Mouse (Mus musculus) midbrain, embryonic 16.5 days (tissue): ENCODE measurements around the gene Npff. TPM values are rescaled to one million over a fixed set of nuclear protein-coding genes. Genes with fewer than 3 reads are reported as not detected.

Experiments
- ATAC-seq: fragments of 200-750 bp; cut with Nextera tagmentation; 2 replicates; pipeline ENCODE4 v1.8.0; 2017; ENCODE audit warnings: moderate TSS enrichment
- H3K27ac ChIP-seq: fragments of 300-500 bp; sonication (generic); 2 replicates; pipeline ENCODE4 v1.5.1; 2014; ENCODE audit warnings: mild to moderate bottlenecking, low read length, mixed read lengths
- H3K27me3 ChIP-seq: fragments of 300-500 bp; sonication (generic); 2 replicates; pipeline ENCODE4 v1.6.1; 2014; ENCODE audit warnings: low read depth, low read length, mixed read lengths; ENCODE audit not compliant: control insufficient read depth, insufficient read depth
- H3K36me3 ChIP-seq: fragments of 300-500 bp; sonication (generic); 2 replicates; pipeline ENCODE4 v1.6.1; 2014; ENCODE audit warnings: mild to moderate bottlenecking, low read length, moderate library complexity, mixed read lengths; ENCODE audit not compliant: control insufficient read depth, insufficient read depth
- H3K4me1 ChIP-seq: fragments of 300-500 bp; sonication (generic); 2 replicates; pipeline ENCODE4 v1.6.1; 2014; ENCODE audit warnings: mild to moderate bottlenecking, low read length, mixed read lengths; ENCODE audit not compliant: control insufficient read depth, insufficient read depth
- H3K4me2 ChIP-seq: fragments of 300-500 bp; sonication (generic); 2 replicates; pipeline ENCODE4 v1.6.1; 2014; ENCODE audit warnings: mild to moderate bottlenecking, low read length, mixed read lengths
- H3K4me3 ChIP-seq: fragments of 300-500 bp; sonication (generic); 2 replicates; pipeline ENCODE4 v1.5.1; 2014; ENCODE audit warnings: low read depth, mild to moderate bottlenecking, low read length, moderate library complexity, mixed read lengths
- H3K9ac ChIP-seq: fragments of 300-500 bp; sonication (generic); 2 replicates; pipeline ENCODE4 v1.6.1; 2014; ENCODE audit warnings: low read depth, low read length, mixed read lengths
- H3K9me3 ChIP-seq: fragments of 300-500 bp; sonication (generic); replicated peaks from 2 replicates; pipeline ENCODE4 v1.6.1; 2014; ENCODE audit warnings: mild to moderate bottlenecking, low read length, mixed read lengths; ENCODE audit not compliant: control insufficient read depth, poor library complexity, severe bottlenecking
- WGBS: fragments of 180-500 bp; shearing (Covaris S2); extraction: QIAGEN DNeasy Blood & Tissue Kit; methylation state at CpG from one replicate; pipeline ENCODE4 v1.1.7; 2014; 5-methylcytosine and 5-hydroxymethylcytosine counted together
- polyA plus RNA-seq: library from polyadenylated mRNA; unstranded; fragments of >200 nt; fragmentation: Nextera tagmentation; extraction: Ambion mirVana; gene quantifications from 2 replicates; pipeline ENCODE4 v1.2.1, GENCODE M21; 2015

Npff gene
- polyA plus RNA-seq, 1 experiment from 2014 or later: 2.2 TPM

GRCm38 (mm10) chr15:102510590-102511284, 14.0 kb downstream of the Npff start:
- ATAC-seq: peak; percentile 94
- Histone ChIP-seq H3K27ac (peak overlapping the region; percentile 94), H3K9me3 (no peaks in the 10 kb centered on the region), H3K4me3 (peak overlapping the region; percentile 70), H3K4me2 (peak overlapping the region; percentile 81), H3K36me3 (peaks cover 6% of the 10 kb centered on the region; the same call in 1 of the 2 replicates), H3K27me3 (no peaks in the 10 kb centered on the region), H3K4me1 (peaks cover 57% of the 10 kb centered on the region), H3K9ac (peak overlapping the region; percentile 87)
- WGBS: 2% methylated on average over 34 of the region's 34 CpGs

GRCm38 (mm10) chr15:102510110-102510509, 14.6 kb downstream of the Npff start:
- Histone ChIP-seq H3K9ac (peak overlapping the region; percentile 87), H3K9me3 (no peaks in the 10 kb centered on the region), H3K36me3 (peaks cover 11% of the 10 kb centered on the region; the same call in 1 of the 2 replicates), H3K4me1 (peaks cover 51% of the 10 kb centered on the region), H3K4me2 (peak overlapping the region; percentile 81), H3K4me3 (peak overlapping the region; percentile 70), H3K27ac (peak overlapping the region; percentile 94), H3K27me3 (no peaks in the 10 kb centered on the region)
- ATAC-seq: peak; percentile 82
- WGBS: 6% methylated on average over 9 of the region's 9 CpGs

- Histone ChIP-seq H3K27ac (no peak overlapping the region), H3K9me3 (no peaks in the 10 kb centered on the region), H3K27me3 (no peaks in the 10 kb centered on the region), H3K4me2 (no peak overlapping the region), H3K4me1 (peaks cover 38% of the 10 kb centered on the region), H3K36me3 (peaks cover 24% of the 10 kb centered on the region), H3K9ac (no peak overlapping the region), H3K4me3 (no peak overlapping the region)
- ATAC-seq: no peak
- WGBS: 85% methylated on average over 3 of the region's 3 CpGs
Observed at GRCm38 (mm10) chr15:102508336-102508735, 16.4 kb downstream of the Npff start.

- no peak overlapping the region for H3K4me2 ChIP-seq
- no peak overlapping the region for H3K4me3 ChIP-seq
- ATAC-seq: no peak
- peaks cover 24% of the 10 kb centered on the region for H3K36me3 ChIP-seq
- no peaks in the 10 kb centered on the region for H3K9me3 ChIP-seq
- peaks cover 33% of the 10 kb centered on the region for H3K4me1 ChIP-seq
- H3K27ac ChIP-seq: no peak overlapping the region
- H3K9ac ChIP-seq: no peak overlapping the region
- no peaks in the 10 kb centered on the region for H3K27me3 ChIP-seq
Observed at GRCm38 (mm10) chr15:102507561-102507960, 17.2 kb downstream of the Npff start.

GRCm38 (mm10) chr15:102506864-102507263, 17.9 kb downstream of the Npff start:
- Histone ChIP-seq H3K27me3 (no peaks in the 10 kb centered on the region), H3K36me3 (peaks cover 31% of the 10 kb centered on the region), H3K4me2 (no peak overlapping the region), H3K4me3 (no peak overlapping the region), H3K9me3 (no peaks in the 10 kb centered on the region), H3K9ac (no peak overlapping the region), H3K27ac (no peak overlapping the region), H3K4me1 (peaks cover 26% of the 10 kb centered on the region)
- ATAC-seq: no peak
- 95% methylated on average over 1 of the region's 1 CpGs for whole genome bisulfite sequencing

GRCm38 (mm10) chr15:102506464-102506830, 18.3 kb downstream of the Npff start:
- Histone ChIP-seq H3K27me3 (no peaks in the 10 kb centered on the region), H3K27ac (no peak overlapping the region), H3K4me2 (no peak overlapping the region), H3K4me3 (no peak overlapping the region), H3K9ac (no peak overlapping the region), H3K9me3 (no peaks in the 10 kb centered on the region), H3K36me3 (peaks cover 34% of the 10 kb centered on the region), H3K4me1 (peaks cover 22% of the 10 kb centered on the region)
- no peak for ATAC-seq
- WGBS: 73% methylated on average over 2 of the region's 2 CpGs

- peaks cover 39% of the 10 kb centered on the region for H3K36me3 ChIP-seq
- 91% methylated on average over 9 of the region's 9 CpGs for WGBS
Observed at GRCm38 (mm10) chr15:102505770-102506463, 18.8 kb downstream of the Npff start.

GRCm38 (mm10) chr15:102505073-102505769, 19.5 kb downstream of the Npff start:
- H3K4me2 ChIP-seq: no peak overlapping the region
- ATAC-seq: no peak

More at GRCm38 (mm10) chr15:102505770-102506463, 18.8 kb downstream of the Npff start:
- Histone ChIP-seq H3K27me3 (no peaks in the 10 kb centered on the region), H3K9me3 (no peaks in the 10 kb centered on the region), H3K4me1 (peaks cover 17% of the 10 kb centered on the region), H3K4me3 (no peak overlapping the region), H3K4me2 (no peak overlapping the region), H3K27ac (no peak overlapping the region), H3K9ac (no peak overlapping the region)
- no peak for ATAC-seq

More at GRCm38 (mm10) chr15:102505073-102505769, 19.5 kb downstream of the Npff start:
- Histone ChIP-seq H3K4me3 (no peak overlapping the region), H3K27ac (no peak overlapping the region), H3K4me1 (peaks cover 14% of the 10 kb centered on the region), H3K27me3 (no peaks in the 10 kb centered on the region), H3K9me3 (no peaks in the 10 kb centered on the region), H3K9ac (no peak overlapping the region), H3K36me3 (peaks cover 45% of the 10 kb centered on the region)
- 76% methylated on average over 12 of the region's 12 CpGs for WGBS
